Mouse (Mus musculus) cortical plate, adult 2 months (tissue): ENCODE results near the gene Gm10073.

Source experiments
- CTCF ChIP-seq: fragments of 200-500 bp; IDR thresholded peaks from 2 replicates; pipeline ENCODE4 v1.5.1; 2011; ENCODE audit warnings: mild to moderate bottlenecking, control low read depth, low read length; ENCODE audit not compliant: insufficient read depth; ENCODE audit errors: extremely low read depth
- POLR2A ChIP-seq: fragments of 200-500 bp; IDR thresholded peaks from 2 replicates; pipeline ENCODE4 v1.6.1; 2011; ENCODE audit warnings: mild to moderate bottlenecking, low read length, control low read depth; ENCODE audit not compliant: insufficient read depth; ENCODE audit errors: extremely low read depth

DNA sequence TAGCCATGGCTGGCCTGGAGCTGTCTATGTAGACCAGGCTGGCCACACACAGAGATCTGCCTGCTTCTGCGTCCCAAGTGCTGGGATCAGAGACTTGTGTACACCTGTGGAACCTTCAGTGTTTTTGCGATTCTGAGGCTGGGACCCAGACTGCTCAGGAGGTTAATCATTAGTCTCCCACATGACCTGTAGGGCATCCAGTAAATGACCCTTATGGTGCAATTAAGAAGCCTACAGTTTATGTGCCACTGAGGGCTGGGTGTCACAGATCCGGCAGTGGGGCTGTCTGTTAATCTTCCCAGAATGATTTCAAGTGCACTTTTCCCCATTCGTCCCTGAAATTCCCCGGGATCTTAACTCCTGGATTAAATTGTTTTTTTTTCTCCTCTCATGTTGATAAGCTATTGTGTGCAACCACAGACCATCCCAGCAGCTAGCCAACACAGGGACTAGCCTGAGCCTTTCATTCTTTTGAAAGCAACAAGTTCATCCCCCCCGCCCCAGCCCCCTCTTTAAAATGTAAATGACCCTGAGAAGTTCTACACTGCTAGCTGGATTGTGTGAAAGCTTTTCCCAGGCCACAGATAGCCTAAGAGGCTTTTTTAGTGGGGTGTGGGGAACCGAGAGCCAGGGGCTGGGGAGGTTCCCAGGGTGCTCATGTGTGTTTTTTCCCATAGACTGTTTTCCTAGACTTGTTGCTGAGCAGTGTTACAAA lies 26.2 kb upstream of the Gm10073 start:
- TF ChIP-seq CTCF, result no peak
- TF ChIP-seq POLR2A, result no peak
